Mouse (Mus musculus) megakaryocyte, embryonic 14.5 days (primary cell): ENCODE data around the gene Pth2.

Experiments used
- FLI1 ChIP-seq: IDR thresholded peaks from 2 replicates; pipeline ENCODE4 v1.6.1; 2012; ENCODE audit warnings: low read length, inconsistent platforms, mixed read lengths
- GATA1 ChIP-seq: IDR thresholded peaks from 3 replicates; pipeline ENCODE4 v1.6.1; 2012; ENCODE audit warnings: mixed read lengths, low read length, inconsistent platforms, borderline replicate concordance

- TF ChIP-seq GATA1 (no peak), FLI1 (no peak)
Measured at GRCm38 (mm10) chr7:45161612-45162473, 19.0 kb upstream of the Pth2 start.
